Mouse (Mus musculus): ENCODE measurements at regions not wholly inside any gene's neighbourhood (a gene's known extent, or its start where the extent isn't known, plus 50 kb on each side); places are given as distances from the start of the nearest gene placed in this dataset.

DNA sequence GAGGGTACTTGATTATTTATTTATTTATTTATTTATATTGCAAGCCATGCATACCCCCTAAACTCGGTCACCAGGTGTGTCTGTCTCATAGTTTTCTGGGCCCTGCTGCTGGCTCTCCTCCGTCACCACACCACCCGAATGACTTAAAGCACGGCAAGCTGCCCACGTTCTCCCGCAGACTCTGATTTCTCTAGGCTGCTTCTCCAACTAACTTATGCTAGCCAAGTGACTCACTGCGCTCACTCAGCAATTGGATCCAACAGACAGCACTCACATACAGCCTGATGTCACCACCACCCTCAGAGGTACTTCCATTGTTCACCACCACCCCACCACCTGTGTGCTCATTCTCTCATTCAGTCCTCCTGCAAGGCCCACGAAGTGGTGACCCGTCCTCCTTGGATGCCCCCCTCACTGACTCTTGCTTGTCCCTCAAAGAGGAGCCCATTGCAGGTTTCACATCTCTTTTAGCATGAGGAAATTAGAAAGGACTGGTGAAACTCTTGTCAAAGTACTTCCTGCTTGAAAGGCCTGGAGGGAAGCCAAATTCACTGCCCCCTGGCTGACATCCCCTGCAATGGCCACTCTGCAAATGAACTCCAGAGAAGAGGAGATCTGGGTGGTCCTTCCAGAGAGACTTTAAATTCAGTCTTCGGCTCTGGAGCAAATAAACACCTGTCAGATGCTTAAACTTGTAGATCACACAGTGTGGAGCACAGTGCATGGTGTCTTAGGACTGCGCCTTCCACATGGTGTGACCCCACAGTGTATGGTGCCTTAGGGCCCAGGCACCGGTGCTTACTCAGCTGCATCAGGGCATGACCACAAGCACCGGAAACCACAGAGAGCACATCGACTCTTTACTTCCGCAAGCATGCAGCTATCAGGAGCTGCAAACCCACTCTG, 262.8 kb downstream of the Cxcl12 start:
- Histone ChIP-seq H3K27me3 (ENCODE audit: control insufficient read depth in 1 of 2, insufficient read depth in 2 of 2, low read length in 2 of 2) (no peaks in the 10 kb centered on the region), H3K9ac (ENCODE audit: control insufficient read depth, low read depth, low read length, poor library complexity, severe bottlenecking) (no peak overlapping the region), H3K9me3 (replicated peaks; ENCODE audit: insufficient read depth, low read length) (no peaks in the 10 kb centered on the region), H3K36me3 (ENCODE audit: control insufficient read depth in 1 of 2, insufficient read depth in 2 of 2, low read length in 2 of 2) (no peaks in the 10 kb centered on the region), H3K27ac (ENCODE audit: control insufficient read depth, low read depth, low read length) (no peak overlapping the region), H3K79me2 (ENCODE audit: control insufficient read depth, insufficient read depth, low read length, poor library complexity) (no peaks in the 10 kb centered on the region), H3K4me3 (ENCODE audit: control insufficient read depth in 1 of 2, insufficient read depth in 1 of 2, low read depth in 2 of 2, low read length in 2 of 2) (no peak overlapping the region), H3K4me1 (ENCODE audit: control insufficient read depth in 1 of 2, insufficient read depth in 2 of 2, low read length in 2 of 2) (no peaks in the 10 kb centered on the region)
- no peak for DNase-seq (ENCODE audit: low read depth, low spot score)
- TF ChIP-seq TBP (IDR thresholded peaks at IDR 0.05; ENCODE audit: low read depth, low read length), result no peak
- no peak for TF ChIP-seq E2F4 (IDR thresholded peaks at IDR 0.05; ENCODE audit: borderline replicate concordance, low read depth, low read length)
- TF ChIP-seq ZNF384 (IDR thresholded peaks at IDR 0.05; ENCODE audit: low read depth, low read length), result no peak
- TF ChIP-seq RCOR1 (IDR thresholded peaks at IDR 0.05; ENCODE audit: low read depth, low read length), result no peak
- TF ChIP-seq SMC3 (IDR thresholded peaks at IDR 0.05; ENCODE audit: low read depth, low read length), result no peak
- TF ChIP-seq NRF1 (IDR thresholded peaks at IDR 0.05; ENCODE audit: insufficient read depth, low read depth, low read length, poor library complexity, severe bottlenecking), result no peak
- TF ChIP-seq MAZ (IDR thresholded peaks at IDR 0.05; ENCODE audit: low read depth, low read length), result no peak

GRCm38 (mm10) chr6:117436851-117437250, 268.5 kb downstream of the Cxcl12 start:
- H3K9ac ChIP-seq (ENCODE audit: control insufficient read depth, low read depth, low read length, poor library complexity, severe bottlenecking), result no peak overlapping the region
- H3K9me3 ChIP-seq (replicated peaks; ENCODE audit: insufficient read depth, low read length), result no peaks in the 10 kb centered on the region
- no peaks in the 10 kb centered on the region for H3K27me3 ChIP-seq (ENCODE audit: control insufficient read depth in 1 of 2, insufficient read depth in 2 of 2, low read length in 2 of 2)
- TF ChIP-seq MYC (IDR thresholded peaks at IDR 0.05; ENCODE audit: low read depth, low read length), result no peak
- no peak overlapping the region for H3K27ac ChIP-seq (ENCODE audit: control insufficient read depth, low read depth, low read length)
- no peaks in the 10 kb centered on the region for H3K36me3 ChIP-seq (ENCODE audit: control insufficient read depth in 1 of 2, insufficient read depth in 2 of 2, low read length in 2 of 2)
- no peak overlapping the region for H3K4me3 ChIP-seq (ENCODE audit: control insufficient read depth in 1 of 2, insufficient read depth in 1 of 2, low read depth in 2 of 2, low read length in 2 of 2)
- no peaks in the 10 kb centered on the region for H3K4me1 ChIP-seq (ENCODE audit: control insufficient read depth in 1 of 2, insufficient read depth in 2 of 2, low read length in 2 of 2)
- no peaks in the 10 kb centered on the region for H3K79me2 ChIP-seq (ENCODE audit: control insufficient read depth, insufficient read depth, low read length, poor library complexity)
- no peak for DNase-seq (ENCODE audit: low read depth, low spot score)

DNA sequence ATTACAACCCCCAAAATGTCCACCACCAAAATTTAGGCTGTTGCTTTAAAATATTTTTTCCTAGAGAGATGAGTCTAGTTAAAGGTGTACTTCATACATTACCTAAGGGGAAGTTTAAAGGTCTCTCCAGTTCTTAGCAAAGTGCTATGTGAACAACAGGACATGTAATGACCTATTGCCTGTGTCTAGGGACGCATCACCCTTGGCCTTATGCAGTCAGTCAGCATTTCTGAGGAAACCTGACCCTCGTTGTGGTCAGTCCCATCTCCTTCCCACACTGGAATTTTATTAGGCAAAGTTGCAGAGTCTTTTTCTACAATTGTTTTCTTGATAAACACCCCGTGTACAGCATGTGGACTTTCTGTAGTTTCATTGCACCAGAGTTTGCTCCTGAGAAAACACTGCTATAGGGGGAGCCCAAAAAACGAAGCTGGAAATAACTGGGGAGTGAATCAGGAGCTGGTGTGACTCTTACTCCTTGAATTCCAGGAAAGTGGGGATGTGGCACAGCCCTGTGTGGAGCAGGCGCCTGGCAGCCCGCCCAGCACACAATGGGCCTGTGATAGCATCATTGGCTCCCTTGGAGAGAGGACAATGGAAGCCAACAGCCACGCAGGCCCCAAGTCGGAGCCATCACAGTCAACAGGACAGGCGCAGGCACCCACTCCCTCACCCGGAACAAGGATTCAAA, 269.2 kb downstream of the Cxcl12 start:
- no peak for DNase-seq (ENCODE audit: low read depth, low spot score)
- TF ChIP-seq RCOR1 (IDR thresholded peaks at IDR 0.05; ENCODE audit: low read depth, low read length) (no peak), TAL1 (IDR thresholded peaks at IDR 0.05; ENCODE audit: low read length) (no peak), MAFK (IDR thresholded peaks at IDR 0.05; ENCODE audit: borderline replicate concordance, low read depth, low read length) (no peak), USF1 (IDR thresholded peaks at IDR 0.05; ENCODE audit: low read depth, low read length) (no peak), MAX (IDR thresholded peaks at IDR 0.05; ENCODE audit: low read length) (no peak), GABPA (IDR thresholded peaks at IDR 0.05; ENCODE audit: low read depth, low read length) (no peak), UBTF (IDR thresholded peaks at IDR 0.05; ENCODE audit: borderline replicate concordance, insufficient read depth, low read depth, low read length) (no peak), ZNF384 (IDR thresholded peaks at IDR 0.05; ENCODE audit: low read depth, low read length) (no peak), BHLHE40 (IDR thresholded peaks at IDR 0.05; ENCODE audit: borderline replicate concordance, low read depth, low read length) (no peak), MXI1 (IDR thresholded peaks at IDR 0.05; ENCODE audit: low read depth, low read length) (no peak), E2F4 (IDR thresholded peaks at IDR 0.05; ENCODE audit: borderline replicate concordance, low read depth, low read length) (no peak), HCFC1 (IDR thresholded peaks at IDR 0.05; ENCODE audit: low read depth, low read length) (no peak), CTCF (IDR thresholded peaks at IDR 0.05 in 2 of 3, conservative IDR thresholded peaks at IDR 0.05 in 1 of 3; ENCODE audit: control insufficient read depth in 1 of 3, insufficient read depth in 1 of 3, low read depth in 2 of 3, low read length in 3 of 3, poor library complexity in 1 of 3, severe bottlenecking in 1 of 3) (no peak), ELF1 (IDR thresholded peaks at IDR 0.05; ENCODE audit: low read depth, low read length) (no peak), KAT2A (conservative IDR thresholded peaks at IDR 0.05; ENCODE audit: low read depth, low read length) (no peak), ZMIZ1 (IDR thresholded peaks at IDR 0.05; ENCODE audit: low read depth, low read length) (no peak), SMC3 (IDR thresholded peaks at IDR 0.05; ENCODE audit: low read depth, low read length) (no peak), ZC3H11A (IDR thresholded peaks at IDR 0.05; ENCODE audit: low read depth, low read length) (no peak)

More for the DNA sequence above, 269.2 kb downstream of the Cxcl12 start:
- Histone ChIP-seq H3K27me3 (ENCODE audit: control insufficient read depth in 1 of 2, insufficient read depth in 2 of 2, low read length in 2 of 2) (no peaks in the 10 kb centered on the region), H3K27ac (ENCODE audit: control insufficient read depth, low read depth, low read length) (no peak overlapping the region), H3K4me1 (ENCODE audit: control insufficient read depth in 1 of 2, insufficient read depth in 2 of 2, low read length in 2 of 2) (no peaks in the 10 kb centered on the region), H3K4me3 (ENCODE audit: control insufficient read depth in 1 of 2, insufficient read depth in 1 of 2, low read depth in 2 of 2, low read length in 2 of 2) (no peak overlapping the region), H3K9me3 (replicated peaks; ENCODE audit: insufficient read depth, low read length) (no peaks in the 10 kb centered on the region), H3K36me3 (ENCODE audit: control insufficient read depth in 1 of 2, insufficient read depth in 2 of 2, low read length in 2 of 2) (no peaks in the 10 kb centered on the region), H3K79me2 (ENCODE audit: control insufficient read depth, insufficient read depth, low read length, poor library complexity) (no peaks in the 10 kb centered on the region), H3K9ac (ENCODE audit: control insufficient read depth, low read depth, low read length, poor library complexity, severe bottlenecking) (no peak overlapping the region)
